Mouse (Mus musculus) MEL (cell line): ENCODE results near the gene Senp1.

Experiments used
- CHD2 ChIP-seq: IDR thresholded peaks from 2 replicates; pipeline ENCODE4 v1.6.1; 2011; ENCODE audit warnings: low read length, improper control_type of control experiment
- CTCF ChIP-seq, 3 experiments: IDR thresholded peaks in 2 of 3; conservative IDR thresholded peaks in 1 of 3; 2 replicates each; pipeline ENCODE4 v1.5.1; 2011 to 2012; ENCODE audit warnings: low read length in 3 of 3, low read depth in 2 of 3, mild to moderate bottlenecking in 2 of 3, improper control_type of control experiment in 1 of 3, inconsistent platforms in 1 of 3, mixed read lengths in 1 of 3, moderate library complexity in 1 of 3; ENCODE audit not compliant: control insufficient read depth in 1 of 3, insufficient read depth in 1 of 3, poor library complexity in 1 of 3, severe bottlenecking in 1 of 3
- EP300 ChIP-seq, 2 experiments: IDR thresholded peaks; 2 replicates each; pipeline ENCODE4 v1.6.1; 2011; ENCODE audit warnings: improper control_type of control experiment in 2 of 2, low read length in 2 of 2, low read depth in 1 of 2, mild to moderate bottlenecking in 1 of 2
- HCFC1 ChIP-seq: IDR thresholded peaks from 2 replicates; pipeline ENCODE4 v1.6.1; 2012; ENCODE audit warnings: low read depth, mild to moderate bottlenecking, inconsistent platforms, low read length, improper control_type of control experiment, moderate library complexity
- MAZ ChIP-seq: IDR thresholded peaks from 2 replicates; pipeline ENCODE4 v1.6.1; 2012; ENCODE audit warnings: low read depth, mild to moderate bottlenecking, inconsistent platforms, low read length, improper control_type of control experiment
- NRF1 ChIP-seq: IDR thresholded peaks from 2 replicates; pipeline ENCODE4 v1.6.1; 2014; ENCODE audit warnings: low read depth, mild to moderate bottlenecking, inconsistent platforms, low read length, improper control_type of control experiment, moderate library complexity; ENCODE audit not compliant: poor library complexity, insufficient read depth, severe bottlenecking
- ZMIZ1 ChIP-seq: IDR thresholded peaks from 2 replicates; pipeline ENCODE4 v1.6.1; 2012; ENCODE audit warnings: low read depth, mild to moderate bottlenecking, inconsistent platforms, low read length, improper control_type of control experiment, moderate library complexity

DNA sequence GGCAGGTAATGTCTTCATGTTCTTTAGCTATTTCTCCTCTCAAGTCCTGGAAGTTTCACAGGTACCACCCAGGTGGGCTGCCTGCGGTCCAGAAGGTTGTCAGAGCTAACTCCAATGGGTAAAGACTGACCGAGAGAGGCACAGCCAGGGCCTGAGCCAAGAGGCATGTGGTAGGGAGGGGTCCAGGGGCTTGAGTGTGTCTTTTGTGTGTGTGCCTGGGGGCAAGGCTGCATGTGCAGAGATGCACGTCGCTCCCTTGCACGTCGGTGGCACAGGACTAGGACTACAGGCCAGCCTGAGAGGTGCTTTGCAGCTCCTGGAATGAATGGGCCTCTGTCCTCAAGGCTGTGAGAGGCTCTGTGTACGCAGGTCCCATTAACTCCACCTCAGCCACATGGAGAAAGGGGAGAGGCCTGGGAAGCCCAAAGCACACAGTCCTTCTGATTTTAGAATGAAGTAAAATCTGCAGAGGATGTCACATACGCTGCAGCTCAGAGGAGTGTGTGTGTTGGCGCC is 60.3 kb downstream of the Senp1 start:
- TF ChIP-seq EP300 (IDR thresholded peaks at IDR 0.05; ENCODE audit: low read depth in 1 of 2, low read length in 2 of 2), result no peak
- no peak for TF ChIP-seq CTCF (IDR thresholded peaks at IDR 0.05 in 2 of 3, conservative IDR thresholded peaks at IDR 0.05 in 1 of 3; ENCODE audit: control insufficient read depth in 1 of 3, insufficient read depth in 1 of 3, low read depth in 2 of 3, low read length in 3 of 3, poor library complexity in 1 of 3, severe bottlenecking in 1 of 3)
- no peak for TF ChIP-seq ZMIZ1
- TF ChIP-seq HCFC1, result no peak
- no peak for TF ChIP-seq NRF1
- TF ChIP-seq MAZ, result no peak
- TF ChIP-seq CHD2, result no peak
